Mouse (Mus musculus) hindbrain, embryonic 11.5 days (tissue): Measurements from ENCODE around the gene Skida1. TPM values are rescaled to one million over a fixed set of nuclear protein-coding genes. Genes with fewer than 3 reads are reported as not detected.
A peak's percentile ranks its signal among the peaks of the same experiment; 100 is the strongest.

ENCODE experiments used
- ATAC-seq: fragments of 200-750 bp; cut with Nextera tagmentation; 2 replicates; pipeline ENCODE4 v1.8.0; 2017; ENCODE audit warnings: mild to moderate bottlenecking, moderate TSS enrichment, moderate library complexity; ENCODE audit not compliant: low FRiP score
- DNase-seq: peaks from one replicate; pipeline ENCODE4 v3.0.0-alpha.2; 2015; ENCODE audit warnings: low spot score
- H3K27ac ChIP-seq: fragments of 300-500 bp; sonication (generic); 2 replicates; pipeline ENCODE4 v1.5.1; 2014; ENCODE audit warnings: mild to moderate bottlenecking, low read depth, low read length
- H3K27me3 ChIP-seq: fragments of 300-500 bp; sonication (generic); 2 replicates; pipeline ENCODE4 v1.6.1; 2014; ENCODE audit warnings: mild to moderate bottlenecking, low read length, moderate library complexity, mixed read lengths; ENCODE audit not compliant: control insufficient read depth, insufficient read depth
- H3K36me3 ChIP-seq: fragments of 300-500 bp; sonication (generic); 2 replicates; pipeline ENCODE4 v1.6.1; 2014; ENCODE audit warnings: mild to moderate bottlenecking, low read length, moderate library complexity, mixed read lengths; ENCODE audit not compliant: control insufficient read depth, insufficient read depth
- H3K4me1 ChIP-seq: fragments of 300-500 bp; sonication (generic); replicated peaks from 2 replicates; pipeline ENCODE4 v1.6.1; 2014; ENCODE audit warnings: low read length, mixed read lengths; ENCODE audit not compliant: control insufficient read depth, insufficient read depth
- H3K4me2 ChIP-seq: fragments of 300-500 bp; sonication (generic); replicated peaks from 2 replicates; pipeline ENCODE4 v1.6.1; 2014; ENCODE audit warnings: mild to moderate bottlenecking, low read depth, low read length
- H3K4me3 ChIP-seq: fragments of 300-500 bp; sonication (generic); 2 replicates; pipeline ENCODE4 v1.5.1; 2014; ENCODE audit warnings: low read depth, low read length
- H3K9ac ChIP-seq: fragments of 300-500 bp; sonication (generic); 2 replicates; pipeline ENCODE4 v1.6.1; 2014; ENCODE audit warnings: low read depth, low read length
- H3K9me3 ChIP-seq: fragments of 300-500 bp; sonication (generic); 2 replicates; pipeline ENCODE4 v1.6.1; 2016; ENCODE audit warnings: low read length; ENCODE audit not compliant: control insufficient read depth
- WGBS: fragments of 180-500 bp; shearing (Covaris S2); extraction: QIAGEN DNeasy Blood & Tissue Kit; methylation state at CpG from one replicate; pipeline ENCODE4 v1.1.7; 2014; 5-methylcytosine and 5-hydroxymethylcytosine counted together
- polyA plus RNA-seq: library from polyadenylated mRNA; unstranded; fragments of >200 nt; fragmentation: Nextera tagmentation; extraction: Ambion mirVana; gene quantifications from 2 replicates; pipeline ENCODE4 v1.2.1, GENCODE M21; 2014

Skida1 gene
- polyA plus RNA-seq, 1 experiment from 2014 or later = 20.1 TPM

DNA sequence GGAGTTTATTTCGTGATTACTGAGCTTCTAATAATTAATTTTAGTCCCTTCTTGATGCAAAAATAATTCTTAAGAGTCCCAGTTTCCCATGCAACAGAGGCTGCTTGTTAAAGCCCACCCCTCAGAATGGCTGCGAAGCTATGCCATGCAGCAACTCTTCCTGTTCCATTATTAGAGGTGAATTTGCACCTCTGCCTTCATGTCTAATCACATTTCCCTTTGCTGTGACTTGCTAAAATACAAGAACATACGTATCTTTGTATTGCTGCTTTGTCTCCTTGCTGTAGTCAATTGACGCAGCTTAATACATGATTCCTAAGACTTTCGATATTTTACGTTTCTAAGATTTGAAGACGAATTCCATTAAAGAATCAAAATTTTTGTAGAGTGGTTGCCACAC, 19.2 kb downstream of the Skida1 start:
- Histone ChIP-seq H3K4me2 (peak overlapping the region; percentile 22; the same call in 1 of the 2 replicates), H3K4me3 (no peak overlapping the region), H3K4me1 (peaks cover 15% of the 10 kb centered on the region), H3K27ac (peak overlapping the region; percentile 3; the same call in 1 of the 2 replicates), H3K9me3 (no peaks in the 10 kb centered on the region), H3K27me3 (no peaks in the 10 kb centered on the region), H3K9ac (peak overlapping the region; percentile 16; the same call in 1 of the 2 replicates), H3K36me3 (no peaks in the 10 kb centered on the region)
- ATAC-seq = no peak
- WGBS = 47% methylated on average over 7 of the region's 7 CpGs
- peak; percentile 45 for DNase-seq

- H3K9ac ChIP-seq = peak overlapping the region; percentile 99
- no peaks in the 10 kb centered on the region for H3K9me3 ChIP-seq
- H3K4me3 ChIP-seq = peak overlapping the region; percentile 70
- no peaks in the 10 kb centered on the region for H3K36me3 ChIP-seq
- H3K27me3 ChIP-seq = no peaks in the 10 kb centered on the region
- H3K4me1 ChIP-seq = peaks cover 14% of the 10 kb centered on the region
- under 1% methylated on average over 61 of the region's 61 CpGs for WGBS
- H3K4me2 ChIP-seq = peak overlapping the region; percentile 80
- ATAC-seq (peak; percentile 65), DNase-seq (peak; percentile 84)
- peak overlapping the region; percentile 100 for H3K27ac ChIP-seq
Measured at GRCm38 (mm10) chr2:18028140-18029021, 20.5 kb downstream of the Skida1 start.

GRCm38 (mm10) chr2:18027448-18028139, 21.3 kb downstream of the Skida1 start:
- ATAC-seq = peak; percentile 87
- H3K9me3 ChIP-seq = no peaks in the 10 kb centered on the region
- no peaks in the 10 kb centered on the region for H3K36me3 ChIP-seq
- 2% methylated on average over 41 of the region's 44 CpGs for WGBS
- H3K27me3 ChIP-seq = no peaks in the 10 kb centered on the region
- peak; percentile 99 for DNase-seq
- peaks cover 6% of the 10 kb centered on the region; the same call in 1 of the 2 replicates for H3K4me1 ChIP-seq
- peak overlapping the region; percentile 70 for H3K4me3 ChIP-seq
- peak overlapping the region; percentile 100 for H3K27ac ChIP-seq
- H3K9ac ChIP-seq = peak overlapping the region; percentile 99
- peak overlapping the region; percentile 80 for H3K4me2 ChIP-seq

- Histone ChIP-seq H3K36me3 (no peaks in the 10 kb centered on the region), H3K4me2 (peak overlapping the region; percentile 80), H3K27ac (peak overlapping the region; percentile 100), H3K9ac (peak overlapping the region; percentile 99), H3K27me3 (no peaks in the 10 kb centered on the region), H3K9me3 (no peaks in the 10 kb centered on the region), H3K4me1 (no peaks in the 10 kb centered on the region), H3K4me3 (peak overlapping the region; percentile 70)
- under 1% methylated on average over 44 of the region's 44 CpGs for WGBS
- ATAC-seq (peak; percentile 31), DNase-seq (peak; percentile 78)
Measured at GRCm38 (mm10) chr2:18026116-18026947, 22.5 kb downstream of the Skida1 start.

- DNase-seq (no peak), ATAC-seq (no peak)
- H3K9me3 ChIP-seq = no peaks in the 10 kb centered on the region
- no peaks in the 10 kb centered on the region for H3K27me3 ChIP-seq
- no peaks in the 10 kb centered on the region for H3K36me3 ChIP-seq
- peak overlapping the region; percentile 70 for H3K4me3 ChIP-seq
- H3K27ac ChIP-seq = peak overlapping the region; percentile 100
- 1% methylated on average over 14 of the region's 14 CpGs for WGBS
- no peaks in the 10 kb centered on the region for H3K4me1 ChIP-seq
- H3K9ac ChIP-seq = peak overlapping the region; percentile 99
- H3K4me2 ChIP-seq = peak overlapping the region; percentile 80
Measured at GRCm38 (mm10) chr2:18025781-18026115, 23.1 kb downstream of the Skida1 start.

DNA sequence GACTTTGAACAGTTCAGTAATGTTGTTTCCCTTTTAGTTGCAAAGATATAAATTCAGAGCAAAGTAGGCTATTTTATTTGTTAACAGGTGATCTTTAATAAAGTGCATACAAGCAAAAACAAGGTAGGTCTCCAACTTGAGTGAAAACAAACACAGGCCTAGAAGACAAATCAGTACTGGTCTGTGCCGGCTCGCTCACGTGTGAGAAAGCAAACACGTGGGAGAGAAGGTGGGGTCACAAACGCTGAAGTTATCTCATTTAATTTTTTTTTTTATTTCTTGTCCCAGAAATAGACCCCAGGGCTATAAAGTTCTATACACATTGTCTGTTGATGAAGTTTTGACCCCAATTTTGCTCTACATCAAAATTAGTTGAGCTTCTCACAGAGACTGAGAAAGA, 23.7 kb downstream of the Skida1 start:
- no peak overlapping the region for H3K27ac ChIP-seq
- WGBS = 21% methylated on average over 5 of the region's 5 CpGs
- H3K9ac ChIP-seq = peak overlapping the region; percentile 99; the same call in 1 of the 2 replicates
- no peaks in the 10 kb centered on the region for H3K9me3 ChIP-seq
- H3K4me3 ChIP-seq = peak overlapping the region; percentile 70
- peak overlapping the region; percentile 80 for H3K4me2 ChIP-seq
- DNase-seq (peak; percentile 37), ATAC-seq (no peak)
- no peaks in the 10 kb centered on the region for H3K4me1 ChIP-seq
- no peaks in the 10 kb centered on the region for H3K27me3 ChIP-seq
- no peaks in the 10 kb centered on the region for H3K36me3 ChIP-seq

- no peak overlapping the region for H3K27ac ChIP-seq
- H3K9ac ChIP-seq = no peak overlapping the region
- no peaks in the 10 kb centered on the region for H3K36me3 ChIP-seq
- H3K4me2 ChIP-seq = no peak overlapping the region
- H3K4me3 ChIP-seq = no peak overlapping the region
- H3K27me3 ChIP-seq = no peaks in the 10 kb centered on the region
- WGBS = 62% methylated on average over 1 of the region's 1 CpGs
- no peaks in the 10 kb centered on the region for H3K9me3 ChIP-seq
- ATAC-seq = no peak
- H3K4me1 ChIP-seq = no peaks in the 10 kb centered on the region
- DNase-seq = no peak
Measured at GRCm38 (mm10) chr2:18022886-18023285, 26.0 kb downstream of the Skida1 start.

DNA sequence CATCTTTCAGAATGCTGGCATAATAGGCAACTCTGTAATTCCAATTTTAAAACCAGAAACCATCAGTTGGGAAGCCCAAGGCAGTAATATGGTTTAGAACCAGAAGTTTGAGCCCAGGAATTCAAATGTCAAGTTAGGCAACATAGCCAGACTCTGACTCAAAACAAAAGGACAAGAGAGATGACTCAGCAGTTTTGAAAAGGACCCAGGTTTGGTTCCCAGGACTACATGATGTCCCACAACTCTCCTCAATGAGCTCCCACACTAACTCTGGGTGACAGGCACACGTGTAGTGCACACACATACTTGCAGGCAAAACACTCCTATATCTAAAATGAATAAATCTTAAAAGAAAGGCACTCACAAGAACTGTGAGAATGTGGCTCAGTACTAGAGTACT, 29.7 kb downstream of the Skida1 start:
- Histone ChIP-seq H3K9ac (no peak overlapping the region), H3K9me3 (no peaks in the 10 kb centered on the region), H3K4me1 (no peaks in the 10 kb centered on the region), H3K4me2 (no peak overlapping the region), H3K27me3 (no peaks in the 10 kb centered on the region), H3K4me3 (no peak overlapping the region), H3K36me3 (no peaks in the 10 kb centered on the region), H3K27ac (no peak overlapping the region)
- DNase-seq (no peak), ATAC-seq (no peak)
- 89% methylated on average over 1 of the region's 1 CpGs for WGBS
